Mouse (Mus musculus) adrenal gland (tissue): ENCODE data around the gene Morn1.

Source experiments
- intact Hi-C: fragments of 180-260 bp; cut with DNase I; formaldehyde crosslinking; loops from one replicate; pipeline ENCODE4 v1.15.1; 2025

The Morn1 gene

DNA sequence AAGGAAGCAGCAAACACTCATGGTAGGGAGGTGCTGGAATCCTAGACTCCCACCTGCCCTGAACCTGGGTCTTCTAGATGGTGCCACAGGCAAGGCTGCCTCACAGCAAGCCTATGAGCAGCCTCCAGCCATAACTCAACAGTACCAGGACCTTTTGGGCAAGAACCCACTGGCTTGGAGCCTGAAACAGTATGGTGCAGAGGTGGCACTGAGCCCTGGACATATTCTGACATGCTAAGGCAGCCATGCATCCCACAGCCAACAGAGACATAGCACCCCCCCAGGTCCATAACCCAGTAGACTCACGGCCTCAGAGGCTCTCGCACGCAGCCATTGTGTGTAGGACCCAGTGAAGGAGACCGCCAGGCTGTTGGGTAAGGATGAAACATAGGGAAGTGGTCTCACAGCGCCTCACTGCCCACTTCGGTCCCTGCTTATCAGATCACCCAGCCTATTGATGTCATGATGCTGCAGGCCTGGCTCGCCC lies 48.4 kb downstream of the Morn1 start:
- intact Hi-C loops: no loop called here

GRCm38 (mm10) chr4:155135909-155136585 lies 49.7 kb downstream of the Morn1 start:
- intact Hi-C loops: no loop called here

- intact Hi-C loops: no loop called here
Measured at GRCm38 (mm10) chr4:155137891-155138290, 51.5 kb downstream of the Morn1 start.

DNA sequence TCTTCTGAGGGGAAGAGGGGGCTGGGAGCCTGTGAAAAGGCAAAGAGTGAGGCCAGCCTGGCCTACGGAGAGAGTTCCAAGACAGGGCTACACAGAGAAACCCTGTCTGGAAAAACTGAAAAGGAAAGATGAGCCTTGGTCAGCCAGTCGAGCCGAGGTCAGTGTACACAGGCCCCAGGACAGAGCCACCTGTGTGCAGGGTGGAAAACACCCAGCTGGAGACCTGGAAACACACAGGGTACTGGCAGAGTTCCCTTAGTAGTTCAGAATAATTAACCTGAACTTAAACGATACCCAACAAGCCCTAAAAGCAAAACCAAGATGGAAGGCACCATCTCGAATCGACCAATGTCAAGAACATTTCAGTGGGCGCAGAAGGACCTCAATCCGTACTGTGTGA lies 52.1 kb downstream of the Morn1 start:
- intact Hi-C loops: no loop called here

- intact Hi-C loops: no loop called here
Measured at GRCm38 (mm10) chr4:155139281-155140045, 53.1 kb downstream of the Morn1 start.

GRCm38 (mm10) chr4:155140150-155140549 lies 53.8 kb downstream of the Morn1 start:
- intact Hi-C loops: no loop called here

- intact Hi-C loops: no loop called here
Measured at GRCm38 (mm10) chr4:155140795-155141265, 54.5 kb downstream of the Morn1 start.

DNA sequence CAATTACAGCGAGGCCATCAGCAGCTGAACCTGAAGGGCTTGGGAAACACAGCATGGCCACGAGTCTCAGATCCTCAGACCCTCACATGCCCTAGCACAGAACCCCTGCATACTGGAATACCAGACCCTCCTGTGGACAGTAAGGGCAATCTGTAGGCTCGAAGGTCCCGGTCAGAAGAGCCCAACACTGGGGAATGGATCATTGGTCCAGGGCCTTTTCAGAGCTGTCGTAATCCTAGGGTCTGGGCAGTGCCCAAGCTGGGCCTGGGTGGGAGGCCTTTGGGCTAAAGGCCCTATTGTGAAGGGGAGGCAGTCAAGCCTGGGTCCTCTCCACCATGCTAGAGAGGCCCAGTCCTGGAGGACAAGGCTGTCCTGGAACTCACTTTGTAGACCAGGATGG lies 56.5 kb downstream of the Morn1 start:
- intact Hi-C loops: no loop called here

- intact Hi-C loops: no loop called here
Measured at GRCm38 (mm10) chr4:155143411-155143810, 57.0 kb downstream of the Morn1 start.

- intact Hi-C loops: no loop called here
Measured at GRCm38 (mm10) chr4:155143871-155144502, 57.6 kb downstream of the Morn1 start.

DNA sequence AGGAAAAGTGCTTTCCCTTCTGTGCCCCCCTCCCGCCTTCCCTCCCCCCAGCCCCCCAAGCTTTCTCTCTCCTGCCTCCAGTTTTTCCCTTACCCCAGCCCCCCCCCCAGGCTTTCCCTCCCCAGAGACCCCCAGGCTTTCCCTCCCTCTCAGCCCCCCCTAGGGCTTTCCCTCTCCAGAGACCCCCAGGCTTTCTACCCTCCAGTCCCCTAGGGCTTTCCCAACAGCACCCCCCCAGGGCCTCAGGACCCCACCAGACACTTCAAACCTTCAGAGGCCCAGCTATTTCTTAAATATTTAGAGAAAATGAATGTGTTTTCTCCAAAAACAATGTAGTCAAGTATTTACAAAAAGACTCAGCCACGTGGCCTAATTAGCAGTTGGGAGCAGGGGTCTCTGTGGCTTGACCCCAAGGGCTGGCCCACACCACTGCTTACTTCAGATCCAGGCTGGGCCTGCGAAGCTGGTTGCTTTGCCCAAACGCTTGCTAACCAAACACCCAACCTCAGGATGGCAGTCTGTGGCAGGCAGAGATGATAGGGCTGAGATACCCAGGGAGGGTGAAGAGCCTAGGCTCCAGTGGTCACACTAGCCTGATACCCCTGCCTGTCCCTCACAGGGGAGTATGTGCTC lies 58.3 kb downstream of the Morn1 start:
- intact Hi-C loops: no loop called here

DNA sequence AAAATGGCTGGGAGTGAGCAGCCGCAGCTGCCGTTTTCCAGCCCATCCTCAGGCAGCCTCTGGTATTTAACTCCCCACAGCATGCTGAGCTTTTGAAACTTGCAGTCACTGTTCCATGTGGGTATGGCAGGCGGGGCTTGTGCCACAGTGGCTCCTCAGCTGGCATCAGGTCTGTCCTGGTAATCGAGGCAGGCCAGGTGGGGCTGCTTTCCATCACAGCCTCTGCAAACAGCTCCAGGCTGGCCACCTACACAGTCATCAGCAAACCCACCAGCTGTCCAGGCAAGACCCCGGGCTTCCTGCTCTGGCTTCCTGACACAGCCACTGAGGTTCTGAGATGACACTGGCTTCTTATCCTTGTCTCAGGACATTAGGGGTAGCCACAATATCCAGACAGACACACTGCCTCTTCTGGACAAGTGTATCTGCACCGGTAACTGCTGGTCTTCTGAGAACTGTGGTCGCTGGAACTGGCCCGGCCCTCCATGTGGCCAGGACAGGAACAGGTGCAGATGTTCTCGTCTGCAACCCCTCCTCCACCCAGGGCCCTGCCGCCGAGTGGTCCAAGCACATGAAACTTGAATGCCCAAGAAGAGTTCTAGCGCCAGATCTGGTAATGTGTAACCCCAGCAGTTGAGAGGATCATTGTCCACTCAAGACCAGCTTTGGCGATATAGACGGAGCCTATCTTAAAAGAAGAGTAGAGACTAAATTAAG lies 59.9 kb downstream of the Morn1 start:
- intact Hi-C loops: no loop called here

DNA sequence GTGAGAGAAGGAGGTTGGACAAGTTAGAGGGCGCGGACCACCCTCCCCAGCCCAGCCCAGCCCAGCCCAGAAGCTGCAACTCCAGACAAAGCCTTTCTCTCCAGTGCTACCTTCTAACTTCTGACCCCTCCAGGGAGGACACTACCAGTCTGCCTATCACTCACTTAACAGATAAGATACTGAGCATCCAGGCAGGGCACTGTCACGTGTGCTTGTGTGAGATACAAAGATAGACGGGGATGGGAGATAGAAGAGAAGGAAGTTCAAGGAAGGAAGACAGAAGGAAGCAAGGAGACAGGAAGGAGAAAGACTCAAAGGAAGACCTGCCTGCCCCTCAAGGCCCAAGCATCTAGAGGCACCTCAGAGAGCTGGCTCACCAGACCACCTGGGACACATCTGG lies 62.1 kb downstream of the Morn1 start:
- intact Hi-C loops: no loop called here

DNA sequence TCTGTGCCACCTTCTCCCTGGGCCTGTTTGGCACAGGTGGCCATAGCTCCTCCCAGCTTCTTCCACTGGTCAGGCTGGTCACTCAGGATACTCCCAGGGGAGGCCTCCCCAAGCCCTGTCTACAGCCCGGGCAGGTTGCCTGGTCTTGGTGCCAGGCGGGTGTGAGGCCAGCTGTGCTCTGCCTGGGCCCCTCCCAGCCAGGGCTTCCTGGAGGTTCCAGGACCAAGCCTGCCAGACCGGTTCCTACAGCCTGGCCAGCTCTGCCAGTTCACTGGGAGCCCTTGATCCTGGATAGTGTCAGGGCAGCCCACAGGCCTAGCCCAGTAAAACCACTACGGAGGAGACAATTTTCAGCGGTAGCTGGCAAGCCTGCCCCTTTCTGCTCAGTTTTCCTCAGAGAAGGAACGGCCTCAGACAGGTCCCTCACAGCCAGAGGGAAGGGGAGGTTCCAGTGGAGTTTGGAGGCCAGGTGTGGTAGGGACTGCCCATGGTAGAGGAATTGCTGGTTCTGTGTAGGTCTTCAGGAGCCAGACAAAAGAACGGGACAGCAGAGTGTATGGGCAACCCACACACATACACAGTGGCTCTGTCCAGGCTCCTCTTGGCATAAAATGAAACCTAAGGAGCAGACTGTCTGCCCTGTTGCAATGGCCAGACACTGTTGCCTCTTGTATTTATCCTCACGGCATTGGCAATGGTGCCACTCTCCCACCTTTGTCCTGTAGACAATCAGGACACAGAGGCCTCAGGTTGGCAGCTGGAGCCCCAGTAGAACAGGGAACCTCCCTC lies 62.7 kb downstream of the Morn1 start:
- intact Hi-C loops: no loop called here

DNA sequence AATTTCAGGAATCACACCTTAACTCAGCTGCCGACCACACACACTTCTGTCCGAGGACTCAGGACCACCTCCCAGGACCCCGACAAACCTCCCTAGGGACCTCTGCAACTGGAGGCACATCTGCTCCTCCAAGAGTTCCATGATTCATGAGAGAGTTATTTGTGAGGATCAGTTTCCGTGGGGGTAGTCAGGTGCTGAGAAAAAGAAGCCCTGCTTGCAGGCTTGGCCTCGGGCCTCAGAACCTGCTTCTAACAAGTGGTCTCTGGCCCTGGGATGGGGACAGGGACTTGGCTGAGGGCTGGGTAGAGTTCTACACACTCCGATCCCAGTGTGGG lies 63.5 kb downstream of the Morn1 start:
- intact Hi-C loops: loop anchor here (2.0 kb wide), 1 partner anchor 71 kb away; no protein-coding TSS in a partner anchor

DNA sequence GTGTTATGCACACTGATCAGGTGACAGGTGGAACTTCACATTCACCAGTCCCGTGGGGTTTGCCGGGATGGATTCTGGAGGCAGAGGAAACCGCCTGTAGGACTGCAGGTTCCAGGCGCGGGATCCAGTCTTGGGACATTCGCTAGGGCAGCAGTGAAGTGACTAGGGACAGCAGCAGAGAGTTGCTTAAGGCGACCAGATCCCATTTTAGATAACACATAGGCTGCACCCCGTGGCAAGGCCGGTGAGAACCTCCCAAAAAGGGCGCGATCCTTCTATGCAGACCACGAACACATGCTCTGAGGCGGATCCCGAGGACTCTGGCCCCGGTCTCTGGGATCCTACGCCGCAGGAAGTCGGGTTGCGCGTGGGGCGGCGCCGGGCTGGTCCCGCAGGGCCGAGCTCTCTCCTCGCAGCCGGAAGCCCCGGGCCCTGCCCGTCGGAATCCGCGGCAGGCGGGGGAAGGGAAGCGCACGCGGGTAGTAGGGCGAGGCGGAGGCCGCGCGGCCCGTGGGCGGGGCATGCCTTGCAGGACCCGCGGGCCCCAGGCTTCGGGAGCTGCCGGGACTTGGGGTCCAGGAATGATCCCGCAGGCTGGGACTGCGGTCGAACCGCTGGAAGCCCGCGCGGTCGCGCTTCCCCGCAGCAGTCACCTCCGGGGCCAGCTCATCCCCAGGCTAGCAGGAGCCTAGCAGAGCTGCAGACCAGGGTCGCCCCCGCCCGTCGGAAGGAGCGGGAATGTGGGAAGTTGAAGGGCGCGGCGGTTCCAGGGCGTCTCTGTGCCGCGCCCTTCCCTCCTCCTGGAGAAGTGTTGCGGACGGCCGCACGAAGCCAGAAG lies 64.1 kb downstream of the Morn1 start:
- intact Hi-C loops: loop anchor here (2.0 kb wide), 1 partner anchor 70 kb away; no protein-coding TSS in a partner anchor

DNA sequence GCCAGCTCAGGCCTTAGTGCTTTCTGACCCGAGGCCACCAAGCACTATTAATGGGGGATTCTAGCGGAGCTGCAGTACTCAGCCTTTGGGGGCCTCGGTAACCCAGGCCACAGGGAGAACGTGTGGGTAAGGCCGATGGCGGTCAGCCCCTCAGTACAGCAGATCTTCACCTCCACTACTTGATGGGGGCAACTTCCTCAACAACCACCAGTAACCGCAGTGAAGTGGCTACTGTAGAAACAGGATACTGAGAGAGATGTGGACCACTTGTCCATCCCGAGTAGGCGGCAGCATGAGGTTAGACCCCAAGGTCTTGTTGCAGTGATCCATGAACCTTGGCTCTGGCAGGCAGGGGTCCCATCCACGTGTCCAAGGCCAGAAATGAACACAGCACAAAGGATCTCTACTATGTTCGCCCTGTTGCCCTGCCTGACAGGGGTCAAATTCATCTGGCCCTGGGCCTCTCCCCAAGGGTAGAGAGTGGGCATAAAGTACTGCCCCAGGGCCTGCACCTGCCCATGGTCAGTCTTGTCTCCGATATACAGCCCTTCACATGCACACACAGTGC lies 64.9 kb downstream of the Morn1 start:
- intact Hi-C loops: loop anchor here (2.0 kb wide), 1 partner anchor 69 kb away; no protein-coding TSS in a partner anchor

DNA sequence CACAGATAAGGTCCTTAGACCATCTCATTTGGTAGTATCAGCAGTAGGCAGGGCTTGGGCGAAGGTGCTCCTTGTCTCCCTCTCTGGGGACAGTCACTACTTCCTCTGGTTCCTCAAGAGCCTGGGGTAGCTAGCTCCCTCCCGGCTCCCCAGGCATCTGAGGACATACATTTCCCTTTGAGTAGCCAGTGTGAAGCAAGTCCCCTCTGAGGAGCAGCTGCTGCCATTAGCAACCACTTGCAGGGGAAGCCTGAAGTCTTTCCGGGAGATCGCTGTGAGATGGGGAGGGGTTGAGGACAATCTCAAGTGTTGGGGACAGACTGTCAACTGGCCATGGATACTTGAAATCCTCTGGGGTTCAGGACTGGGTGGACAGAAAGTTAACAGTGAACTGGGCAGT lies 65.5 kb downstream of the Morn1 start:
- intact Hi-C loops: loop anchor here (2.0 kb wide), 1 partner anchor 69 kb away; no protein-coding TSS in a partner anchor

DNA sequence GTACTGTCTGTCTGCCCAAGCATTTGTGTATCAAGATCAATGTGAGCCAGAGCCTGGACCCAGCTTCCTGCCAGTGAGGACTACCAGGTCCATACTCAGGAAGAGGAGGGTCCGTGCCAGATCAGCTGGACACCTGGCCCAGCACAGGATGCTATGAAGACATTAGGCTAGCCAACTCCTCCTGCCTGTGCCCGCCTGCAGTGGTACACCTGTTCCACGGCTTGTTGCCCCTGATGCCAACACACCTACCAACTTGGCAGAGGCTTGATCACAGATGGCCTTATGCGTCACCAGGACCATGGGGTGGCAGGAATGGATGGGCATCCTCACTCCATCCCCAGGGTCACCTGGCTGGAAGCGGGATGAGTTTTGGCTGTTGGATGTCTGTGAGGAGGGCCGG lies 66.1 kb downstream of the Morn1 start:
- intact Hi-C loops: no loop called here
